Mouse (Mus musculus) right cerebral cortex, postnatal 14 days (tissue): Measurements from ENCODE around the gene Ccdc183.

Experiments
- DNase-seq: peaks from one replicate; pipeline ENCODE4 v3.0.0; 2022

Gene Ccdc183

DNA sequence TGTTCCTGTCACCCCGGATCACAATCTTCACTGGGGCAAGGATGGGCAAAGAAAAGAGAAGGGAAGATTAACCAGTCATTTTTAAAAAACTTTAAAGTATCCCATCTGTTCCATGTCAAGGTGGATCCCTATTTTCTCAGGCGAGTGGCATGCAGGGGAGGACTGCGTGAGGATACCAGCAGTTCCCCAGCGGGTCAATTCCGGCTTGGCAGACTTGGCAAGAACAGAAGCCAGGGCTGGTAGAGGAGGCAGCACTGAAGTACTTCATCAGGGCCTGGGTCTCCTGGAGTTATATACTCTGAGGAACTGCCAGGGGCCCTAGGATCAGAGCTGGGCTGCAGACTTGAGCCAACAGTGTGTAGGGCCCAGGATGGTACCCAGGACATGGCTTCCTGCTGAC, 15.0 kb downstream of the Ccdc183 start:
- DNase-seq = no peak

DNA sequence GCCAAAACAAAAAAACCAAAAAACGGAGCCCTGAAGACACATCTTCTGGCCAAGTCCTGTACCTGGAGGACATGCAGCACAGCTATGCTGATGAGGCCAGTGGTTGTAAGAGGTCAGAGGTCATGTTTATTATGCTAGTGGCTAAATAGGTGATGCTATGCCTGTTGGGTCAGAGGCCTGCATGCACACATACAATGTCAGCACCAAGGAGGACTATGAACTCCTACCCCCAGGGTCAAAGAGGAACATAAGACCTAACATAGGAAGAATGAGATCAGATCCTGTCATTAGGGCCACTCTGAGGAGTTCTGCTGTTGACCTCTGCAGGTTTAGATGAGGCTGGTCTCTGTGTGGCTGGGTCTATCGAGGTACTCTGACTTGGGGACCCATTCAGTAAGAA, 17.4 kb downstream of the Ccdc183 start:
- no peak for DNase-seq

DNA sequence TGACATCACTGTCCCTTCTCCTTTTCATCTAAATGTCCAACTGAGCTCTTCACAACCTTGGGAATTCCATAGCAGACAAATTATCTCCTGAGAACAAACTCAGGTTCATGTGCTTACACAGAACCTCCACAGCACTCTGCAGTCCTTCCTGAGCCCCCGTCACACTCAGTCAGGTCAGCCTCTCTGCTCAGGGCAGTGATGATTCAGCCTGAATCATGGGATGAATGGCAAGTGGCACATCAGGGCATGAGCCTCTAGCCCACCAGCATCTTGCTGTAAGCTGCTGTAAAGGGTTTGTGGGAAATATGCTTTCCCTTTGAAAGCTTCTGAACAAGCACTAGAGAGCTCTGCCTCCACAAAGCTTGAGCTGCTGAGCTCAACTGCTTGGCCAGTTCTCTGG, 18.7 kb downstream of the Ccdc183 start:
- no peak for DNase-seq

DNA sequence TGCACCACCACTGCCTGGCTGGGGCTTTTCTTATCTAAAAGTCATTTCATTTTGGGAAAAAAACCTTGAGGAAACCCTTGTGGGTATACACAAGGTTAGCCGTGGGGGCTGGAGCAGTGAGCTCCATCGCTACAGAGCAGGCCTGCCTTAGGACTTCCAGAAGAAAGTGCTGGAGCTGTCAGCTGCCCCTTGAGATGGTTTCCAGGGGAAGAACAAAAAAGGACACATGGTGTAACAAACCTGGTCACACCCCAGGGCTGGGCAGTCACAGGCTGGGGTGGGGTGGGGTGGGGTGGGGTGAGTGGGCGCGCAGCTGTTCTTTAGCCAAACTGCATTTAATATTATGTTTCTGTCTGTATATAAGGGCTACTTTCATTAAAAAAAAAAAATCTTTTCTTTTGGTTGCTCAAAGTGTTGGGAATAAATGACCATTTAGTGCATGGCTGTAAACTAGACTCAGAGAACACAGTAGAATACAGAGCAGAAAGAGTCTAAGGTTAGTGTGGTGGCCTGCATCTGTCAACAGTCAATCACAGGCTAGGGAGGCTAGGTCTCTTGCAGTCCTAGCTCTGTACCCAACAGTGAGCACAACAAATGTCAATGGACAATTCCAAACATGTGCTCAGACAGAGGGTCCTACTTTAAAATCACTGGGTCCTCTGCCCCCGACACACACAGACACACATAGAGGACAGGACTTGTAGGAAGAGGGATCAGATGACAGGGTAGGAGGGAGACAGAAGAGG, 20.5 kb downstream of the Ccdc183 start:
- no peak for DNase-seq

DNA sequence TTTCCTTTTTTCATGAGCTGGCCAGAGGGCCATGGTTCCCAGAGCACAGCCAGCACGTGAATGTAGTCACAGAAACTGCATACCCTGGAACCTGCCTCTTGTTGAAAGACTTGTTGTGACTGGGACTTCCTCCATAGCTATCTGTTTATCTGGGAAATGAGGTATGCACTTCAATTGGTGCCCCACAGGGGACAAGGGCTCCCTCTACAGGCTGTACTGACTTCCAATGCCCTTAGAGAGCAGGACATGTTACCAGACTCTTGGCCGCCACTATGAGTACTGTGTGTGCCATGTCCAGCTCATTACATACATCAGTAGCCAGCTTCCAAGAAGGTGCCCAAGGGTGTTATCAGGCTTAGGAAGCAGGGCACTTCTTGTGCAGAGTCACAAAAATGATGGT, 25.6 kb downstream of the Ccdc183 start:
- DNase-seq = peak; percentile 32

DNA sequence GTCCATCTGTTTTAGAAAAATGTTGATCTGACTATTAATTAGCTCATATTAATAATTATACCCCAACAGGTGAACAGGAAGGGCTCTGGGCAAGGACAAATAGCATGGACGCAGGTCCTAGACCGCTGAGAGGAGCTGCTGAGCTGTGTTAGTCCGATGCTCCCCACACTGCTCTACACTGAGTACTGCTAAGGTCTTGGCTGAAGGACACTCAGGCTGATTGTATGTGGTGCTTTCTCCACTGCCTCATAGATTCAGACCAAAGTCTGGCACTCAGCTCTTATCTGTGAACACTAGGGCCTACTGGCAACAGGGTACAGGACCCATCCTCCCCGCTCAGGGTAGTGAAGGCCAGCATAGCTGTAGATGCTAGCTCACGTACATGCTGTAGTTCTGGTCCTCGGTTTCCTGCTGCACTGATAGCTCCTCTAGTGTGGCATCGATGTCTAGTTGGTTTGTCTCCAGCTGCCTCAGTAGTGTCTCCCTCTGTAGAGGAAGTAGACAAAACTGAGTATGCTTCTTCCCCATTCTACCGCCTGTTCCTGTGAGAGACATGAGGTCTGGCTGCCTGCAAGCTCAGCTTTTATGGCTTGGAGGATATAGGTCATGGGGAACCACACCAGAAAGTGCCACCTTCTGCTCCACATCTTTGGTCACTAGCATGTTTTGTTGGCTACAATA, 29.1 kb downstream of the Ccdc183 start:
- peak; percentile 6 for DNase-seq

DNA sequence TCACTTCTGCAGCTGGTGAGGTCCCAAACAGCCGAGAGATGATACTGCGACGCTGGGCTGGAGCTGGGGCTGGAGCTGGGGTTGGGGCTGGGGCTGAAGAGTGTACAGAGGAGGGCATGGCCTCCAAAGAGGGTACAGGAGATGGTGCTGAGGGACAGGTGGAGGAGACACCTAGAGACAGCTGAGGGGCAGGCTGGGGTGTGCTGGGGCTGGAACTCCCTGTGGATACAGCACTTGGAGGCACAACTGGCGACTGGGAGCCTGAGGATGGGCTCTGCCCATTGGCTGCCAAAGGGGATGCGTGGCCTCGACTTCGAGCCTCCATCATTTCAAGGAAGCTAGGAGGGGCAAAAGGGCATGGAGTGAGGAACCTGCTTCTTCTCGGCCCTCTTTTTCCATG, 30.2 kb downstream of the Ccdc183 start:
- DNase-seq = peak; percentile 4

DNA sequence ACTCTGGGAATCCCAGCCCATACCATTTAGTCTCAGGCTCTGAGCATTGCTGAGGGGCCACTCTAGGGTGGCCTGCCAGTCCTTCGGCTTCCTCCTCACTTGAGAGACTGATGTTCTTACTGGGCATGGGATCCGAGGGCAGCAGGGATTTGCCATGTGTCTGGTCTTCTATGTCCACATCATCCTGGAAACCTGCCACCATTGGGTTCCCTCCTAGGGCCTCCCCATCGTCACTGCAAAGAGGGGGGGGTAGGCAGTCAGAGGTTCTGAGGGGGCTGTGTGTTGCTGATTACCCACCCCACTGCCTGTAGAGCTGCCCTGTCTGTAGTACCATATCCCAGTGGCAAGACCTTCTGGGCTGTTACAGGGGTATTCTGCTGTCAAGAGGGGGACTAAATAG, 31.9 kb downstream of the Ccdc183 start:
- DNase-seq = peak; percentile 16

DNA sequence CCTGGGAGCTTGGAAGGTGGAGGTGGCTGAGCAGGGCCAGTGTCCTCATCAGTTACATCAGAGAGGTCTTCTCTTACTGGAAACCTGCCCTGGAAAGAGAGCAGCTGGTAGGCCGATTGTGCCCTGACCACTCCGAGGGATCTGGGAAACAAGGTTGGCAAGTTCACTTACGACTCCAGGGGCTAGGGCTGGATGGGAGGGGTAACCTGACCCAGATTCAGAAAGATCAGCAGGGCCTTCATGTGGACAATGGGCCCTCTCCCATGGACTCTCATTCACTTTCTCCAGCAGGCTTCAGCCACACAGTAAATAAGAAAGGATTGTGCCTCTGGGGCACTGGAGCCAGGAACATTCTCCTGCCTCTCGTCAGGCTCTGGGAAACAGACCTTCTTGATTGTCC, 32.6 kb downstream of the Ccdc183 start:
- no peak for DNase-seq

DNA sequence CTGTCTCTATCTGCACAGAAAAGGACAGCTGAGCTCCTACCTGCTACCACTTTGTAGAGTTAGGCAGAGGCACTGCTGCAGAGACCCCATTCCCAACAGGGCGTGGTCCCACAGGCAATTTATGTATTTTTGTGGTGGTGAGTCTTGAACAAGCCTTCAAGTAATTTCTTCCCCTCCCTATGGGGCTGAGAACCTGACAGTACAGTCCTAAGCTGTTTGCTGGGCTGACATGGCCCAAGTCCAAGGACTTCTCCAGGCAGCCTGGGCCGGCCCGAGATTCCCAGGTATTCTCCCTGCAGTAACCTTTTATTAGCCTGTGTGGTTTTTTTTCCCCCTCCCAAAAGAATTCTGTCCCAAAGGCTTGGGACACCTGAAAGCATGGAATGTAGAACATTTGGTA, 33.3 kb downstream of the Ccdc183 start:
- no peak for DNase-seq

DNA sequence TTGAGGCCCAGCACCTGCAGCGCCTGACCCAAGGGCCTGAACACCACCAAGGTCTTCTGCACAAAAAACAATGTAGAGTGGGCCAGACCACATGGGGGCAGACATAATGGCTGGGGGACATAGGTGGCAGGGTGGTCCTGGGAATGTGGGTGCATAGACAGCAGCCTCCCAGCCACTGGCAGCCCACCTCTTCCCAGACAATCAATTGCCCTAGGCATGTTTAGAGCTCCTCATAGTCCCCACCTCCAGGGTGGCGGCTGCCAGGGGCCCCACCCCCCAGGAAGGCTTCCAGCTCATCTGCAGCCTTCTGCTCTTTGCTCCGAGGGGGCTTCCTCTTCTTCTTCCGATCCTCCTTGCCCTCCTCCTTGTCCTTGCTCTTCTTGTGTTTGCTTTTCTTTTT, 33.9 kb downstream of the Ccdc183 start:
- peak; percentile 15 for DNase-seq

DNA sequence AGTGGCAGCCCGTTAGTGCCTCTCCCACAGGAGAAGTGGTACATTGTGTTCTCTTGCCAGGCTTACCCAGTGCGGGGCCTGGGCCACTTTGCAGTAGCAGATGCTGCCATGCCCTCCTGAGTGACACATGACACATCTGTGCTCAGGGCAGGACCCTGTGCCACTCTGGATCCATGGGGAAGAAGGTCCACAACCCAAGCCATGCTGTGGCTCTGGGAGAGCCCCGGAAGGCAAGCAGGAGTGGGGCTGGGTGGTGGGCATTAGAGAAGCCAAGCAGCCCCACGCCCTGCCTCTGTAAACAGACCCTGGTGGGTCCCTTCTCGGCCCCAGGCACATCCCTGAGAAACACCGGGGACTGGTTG, 34.4 kb downstream of the Ccdc183 start:
- DNase-seq = peak; percentile 22

DNA sequence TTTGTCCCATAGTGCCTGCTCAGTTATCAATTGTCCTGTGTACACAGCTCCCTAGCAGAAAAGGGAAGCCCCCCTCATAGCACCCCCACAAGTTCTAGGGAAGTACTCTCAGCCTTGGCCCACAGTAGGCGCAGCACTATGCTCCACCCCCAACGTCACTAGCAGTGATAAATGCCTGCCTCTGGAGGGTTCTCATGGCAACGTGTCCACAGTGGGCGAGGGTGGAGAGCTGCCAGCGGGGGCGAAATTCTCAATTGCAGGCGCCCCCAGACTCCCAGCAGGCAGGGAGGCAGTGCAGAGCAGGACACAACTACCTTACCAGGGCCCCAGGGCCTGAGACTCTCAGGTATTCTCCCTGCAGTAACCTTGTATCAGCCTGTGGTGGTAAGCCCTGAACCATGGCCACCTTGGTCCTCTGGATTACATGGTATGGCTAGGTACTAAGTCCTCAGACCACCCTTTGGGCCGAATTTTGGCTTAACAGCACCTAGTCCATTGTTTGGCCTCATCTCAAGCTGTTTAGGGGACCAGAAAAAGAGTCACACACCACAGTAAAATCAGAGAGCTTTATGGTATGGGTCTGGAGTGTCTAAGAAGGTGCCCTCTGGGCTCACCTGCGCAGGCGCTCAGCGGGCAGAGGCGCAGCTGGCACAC, 34.9 kb downstream of the Ccdc183 start:
- peak; percentile 90 for DNase-seq

DNA sequence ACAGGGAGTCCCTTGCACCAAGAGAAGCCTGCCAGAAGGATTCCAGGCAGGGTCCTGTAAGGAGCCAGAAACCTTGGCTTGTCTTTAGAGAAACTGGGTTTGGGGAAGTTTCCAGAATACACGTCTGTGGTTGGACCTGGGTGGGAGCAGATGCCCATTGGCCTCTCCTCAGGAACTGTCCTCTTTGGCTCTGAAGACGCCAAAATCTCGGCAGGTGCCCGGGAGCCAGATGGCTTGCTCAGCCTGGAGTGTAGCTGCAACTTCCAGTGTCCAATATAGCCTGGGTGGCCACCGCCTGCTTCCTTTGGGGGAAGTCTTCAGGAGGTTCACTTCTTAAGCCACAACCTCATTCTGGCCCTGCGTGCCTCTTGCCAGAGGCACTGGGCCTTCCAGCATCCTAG, 35.6 kb downstream of the Ccdc183 start:
- peak; percentile 42 for DNase-seq

DNA sequence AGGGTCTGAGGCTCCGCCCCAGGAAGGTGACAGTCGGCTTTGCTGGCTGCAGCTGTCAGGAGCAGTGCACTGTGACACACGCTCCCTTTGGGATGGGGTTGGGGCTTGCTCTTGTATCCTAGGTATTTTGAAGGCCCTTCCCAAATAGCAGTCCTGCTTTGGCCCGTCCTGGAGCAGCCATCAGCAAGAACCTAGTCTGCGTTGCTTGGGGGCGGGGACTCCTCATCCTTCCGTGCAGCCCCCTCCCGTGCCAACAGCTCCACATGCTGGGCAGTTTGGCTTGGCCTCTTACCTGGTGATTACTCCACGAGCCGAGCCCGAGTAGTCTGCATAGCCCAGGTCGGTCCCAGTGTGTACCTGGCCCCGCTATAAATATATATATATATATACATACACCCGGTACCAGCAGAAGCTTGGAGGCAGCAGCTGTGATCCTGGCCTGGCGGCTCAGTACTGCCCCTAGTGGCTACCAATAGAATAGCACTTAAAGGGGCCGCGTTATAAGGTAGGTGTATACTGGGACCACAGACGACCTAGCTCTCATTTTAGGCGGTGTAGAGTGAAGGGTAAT, 36.1 kb downstream of the Ccdc183 start, which contains the start of gene Ajm1:
Gene Ajm1, minus strand, starts transcription at position 464 of the 571 bp plus-strand sequence.
- peak; percentile 51 for DNase-seq

DNA sequence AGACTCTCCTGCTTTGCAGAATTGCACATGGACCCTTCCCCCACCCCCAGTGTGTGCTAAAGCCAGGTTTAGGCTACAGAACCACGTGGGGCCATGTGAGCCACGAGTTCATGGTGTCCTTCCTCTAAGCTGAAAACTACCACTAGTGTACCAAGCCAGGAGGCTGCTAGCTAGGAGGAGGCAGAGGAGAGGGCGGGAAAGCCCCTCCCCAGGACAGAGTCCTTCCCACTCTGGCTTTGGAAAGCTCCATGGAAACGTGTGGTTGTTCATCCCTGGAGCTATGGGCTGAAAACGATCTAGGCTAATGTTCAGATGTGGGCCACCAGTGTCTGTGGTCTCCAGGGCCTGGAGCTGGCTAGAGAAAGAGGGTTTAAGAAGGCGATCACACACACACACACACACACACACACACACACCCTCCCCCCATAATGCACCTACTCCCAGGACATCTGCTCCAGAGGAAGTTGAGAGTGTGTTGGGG, 36.8 kb downstream of the Ccdc183 start:
- DNase-seq = peak; percentile 42

DNA sequence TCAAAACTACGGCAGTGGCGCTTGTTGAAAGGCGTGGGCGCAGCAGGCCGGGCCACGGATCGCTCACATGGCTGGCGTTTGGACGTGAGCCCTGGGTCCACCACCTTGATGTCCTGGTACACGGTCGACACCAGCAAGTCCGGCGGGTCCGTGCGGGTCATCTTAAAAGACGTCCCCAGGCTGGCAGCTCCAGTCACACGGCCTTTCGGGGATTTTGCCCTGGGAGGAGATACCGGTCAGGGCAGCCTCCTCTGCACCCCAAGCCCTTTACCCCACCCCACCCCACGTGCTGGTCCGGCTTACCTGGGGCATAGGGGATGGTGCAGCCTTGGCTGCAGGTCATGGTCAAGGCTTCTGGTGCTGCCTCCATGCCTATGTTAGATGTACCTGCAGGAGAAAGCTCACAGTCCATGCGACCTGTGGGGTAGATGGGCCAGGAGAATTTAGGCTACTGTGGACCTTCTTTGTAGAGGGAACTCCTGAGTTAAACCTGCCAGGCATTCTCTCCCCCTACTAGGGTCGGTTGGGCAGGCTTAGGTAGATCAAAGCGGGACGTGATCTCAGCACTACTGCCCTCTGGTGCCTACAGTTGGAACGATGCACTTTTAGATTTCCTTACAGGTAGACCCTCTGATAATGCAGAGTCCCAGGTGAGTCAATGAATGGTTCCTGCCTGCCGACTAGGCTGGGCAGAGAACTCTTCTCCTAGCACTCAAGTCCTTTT, 37.6 kb downstream of the Ccdc183 start:
- peak; percentile 45 for DNase-seq

DNA sequence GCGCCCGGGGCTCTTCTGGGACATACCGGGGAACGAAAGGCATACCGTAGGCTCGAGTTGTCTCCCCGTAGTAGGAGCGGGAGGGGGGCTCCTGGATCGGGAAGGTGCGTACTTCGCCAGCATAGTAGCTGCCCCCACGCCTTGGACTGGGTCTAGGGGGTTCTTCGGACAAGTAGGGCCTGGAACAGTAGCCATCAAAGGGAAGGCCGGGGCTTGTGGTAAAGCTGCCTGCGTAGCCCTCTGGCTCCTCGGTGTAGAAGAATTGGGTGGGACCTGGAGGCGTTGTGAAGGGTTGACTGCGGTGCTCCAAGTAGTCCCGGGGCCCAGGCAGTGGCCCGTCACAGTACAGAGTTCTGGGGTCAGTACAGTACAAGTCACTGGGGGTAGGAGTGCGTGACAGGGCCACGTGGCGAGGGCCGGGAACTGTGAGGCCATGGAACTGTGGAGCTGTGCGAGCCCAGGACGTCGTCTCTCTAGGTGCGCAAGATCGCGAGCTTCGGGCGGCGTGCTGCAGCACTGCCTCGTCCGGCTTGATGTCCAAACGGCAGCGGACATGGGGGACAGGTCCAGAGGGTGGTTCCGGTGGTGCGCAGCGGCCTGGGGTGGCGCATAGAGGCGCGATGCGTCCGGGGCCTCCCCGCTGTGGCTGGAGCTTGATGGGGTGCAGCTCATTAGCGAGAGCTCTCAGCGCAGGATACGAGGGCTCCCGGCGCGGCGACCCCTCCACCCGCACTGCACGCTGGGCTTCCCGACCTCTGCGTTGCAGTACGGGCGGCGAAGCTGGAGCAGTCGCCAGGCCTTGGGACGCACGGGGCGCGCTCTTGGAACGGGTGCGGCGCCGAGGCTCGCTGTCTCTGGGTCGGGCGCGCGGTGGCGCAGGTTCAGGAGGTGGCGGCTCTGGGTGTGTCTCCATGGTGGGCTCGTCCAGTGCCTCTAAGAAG, 38.4 kb downstream of the Ccdc183 start:
- DNase-seq = no peak

DNA sequence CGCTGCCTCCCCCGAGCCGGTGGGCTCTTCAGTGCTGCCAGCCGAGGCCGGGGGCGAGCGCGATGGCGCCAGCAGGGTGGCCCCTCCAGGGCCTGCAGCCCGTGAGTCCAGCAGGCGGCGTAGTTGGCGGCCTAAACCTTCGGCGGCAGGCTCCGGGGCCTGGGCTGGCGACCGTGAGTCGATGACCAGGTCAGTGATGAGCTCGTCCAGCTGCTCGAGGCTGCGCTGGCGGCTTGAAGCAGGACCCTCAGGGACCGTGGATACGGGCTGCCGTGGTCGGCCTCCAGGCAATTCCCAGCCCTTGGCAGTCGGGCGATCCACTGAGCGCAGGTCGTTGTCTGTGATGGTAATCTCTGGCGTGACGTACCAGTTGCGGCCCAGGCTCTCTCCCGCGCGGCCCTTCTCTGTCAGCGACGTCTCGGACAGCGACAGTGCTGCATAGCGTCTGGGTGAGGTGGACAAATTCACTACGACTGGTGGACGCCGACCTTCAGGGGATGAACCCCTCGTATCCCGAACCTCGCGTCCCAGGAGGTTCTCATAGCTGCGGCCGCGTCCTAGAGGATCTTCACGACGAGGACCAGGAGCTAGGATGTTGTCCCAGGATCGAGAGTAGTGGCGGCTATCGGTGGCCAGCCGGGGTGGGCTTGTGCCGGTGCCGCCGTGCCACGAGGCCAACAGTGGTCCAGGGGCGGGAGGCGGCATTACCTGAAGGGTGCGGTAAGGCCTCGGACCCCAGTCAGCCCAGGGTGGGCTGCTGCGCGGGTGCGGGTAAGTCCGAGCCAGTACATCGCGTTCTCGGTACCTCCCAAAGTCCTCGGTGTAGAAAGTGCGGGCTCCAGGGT, 39.3 kb downstream of the Ccdc183 start:
- DNase-seq = peak; percentile 13

DNA sequence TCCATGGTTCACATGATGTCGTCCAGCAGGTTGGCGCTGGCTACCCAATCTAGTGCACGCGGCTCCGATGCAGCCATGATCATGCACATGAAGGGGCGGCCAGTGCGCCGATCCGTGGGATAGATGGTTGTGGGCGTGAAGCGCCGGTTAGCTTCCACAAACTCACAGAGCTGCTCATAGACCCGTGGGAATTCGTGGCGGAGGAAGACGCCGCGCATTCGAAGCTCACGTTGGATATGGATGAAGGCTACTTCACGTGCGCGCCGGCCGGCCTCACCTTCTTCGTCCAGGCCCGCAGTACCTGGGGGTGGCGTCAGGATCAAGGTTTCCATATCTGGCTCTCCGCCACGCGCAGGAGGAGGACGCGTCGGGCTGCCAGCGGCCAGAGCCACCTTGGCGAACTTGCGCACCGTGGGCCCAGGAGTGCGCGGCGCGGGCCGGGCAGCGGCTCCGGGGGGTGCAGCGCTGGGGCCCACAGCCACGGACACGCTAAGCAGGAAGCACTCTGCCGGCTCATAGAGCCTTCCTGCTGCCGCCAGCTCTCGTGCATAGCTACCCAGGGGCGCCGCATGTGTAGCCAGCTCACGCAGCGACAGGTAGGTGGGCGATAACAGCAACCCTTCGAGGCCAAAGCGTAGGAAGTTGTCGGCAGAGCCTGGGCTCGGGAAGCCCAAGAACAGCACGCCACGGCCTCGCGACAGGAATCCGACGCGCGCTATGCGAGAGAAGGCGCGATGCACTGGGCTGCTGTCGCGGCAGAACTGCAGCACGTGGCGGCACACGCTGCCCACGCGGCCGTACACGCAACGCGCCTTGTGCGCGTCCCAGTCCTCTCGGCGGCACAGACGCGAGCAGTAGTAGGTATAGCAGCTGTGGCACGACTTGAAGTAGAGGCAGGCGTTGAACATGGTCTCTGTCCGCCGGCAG, 40.2 kb downstream of the Ccdc183 start:
- DNase-seq = no peak
